Mouse (Mus musculus): ENCODE results near the gene Gsg1l. TPM values are rescaled to one million over a fixed set of nuclear protein-coding genes. Genes with fewer than 3 reads are reported as not detected.

Gsg1l gene
- polyA plus RNA-seq (2016; fragmentation: Nextera tagmentation; extraction: Ambion mirVana) = 3.2 and 4.7 TPM in 2 replicates

DNA sequence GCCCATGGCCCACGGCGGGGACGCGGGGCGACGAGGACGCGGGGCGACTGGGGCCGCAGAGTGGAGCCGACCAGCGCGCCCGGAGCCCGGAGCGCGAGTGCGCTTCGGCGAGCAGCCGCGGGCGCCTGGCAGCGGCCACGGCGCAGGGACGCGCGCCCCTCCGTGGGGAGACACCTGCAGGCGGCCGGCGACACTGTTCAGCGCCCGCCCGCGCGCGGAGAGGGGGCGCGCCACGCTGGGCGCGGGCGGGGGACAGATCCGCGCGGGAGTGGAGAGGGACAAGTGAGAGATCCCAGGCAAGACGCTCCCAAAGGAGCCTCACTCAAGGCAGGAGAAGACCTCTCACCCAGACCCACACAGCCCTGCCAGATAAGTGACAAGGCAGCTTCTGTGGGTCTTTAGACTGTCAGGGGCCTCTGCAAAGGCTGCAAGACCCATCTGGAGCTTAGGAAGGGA lies at the start of gene Gsg1l:
Gsg1l (minus strand) TSS at position 126 of the 456 bp plus-strand sequence.
- peak; percentile 32 for DNase-seq (ENCODE audit: low spot score)
- Histone ChIP-seq H3K27me3 (ENCODE audit: insufficient read depth, poor library complexity, severe bottlenecking) (peaks cover 93% of the 10 kb centered on the region), H3K4me3 (peak within 1 kb of the TSS; percentile 66), H3K9me3 (no peaks in the 10 kb centered on the region), H3K27ac (peak within 1 kb of the TSS; percentile 76), H3K36me3 (no peaks in the 10 kb centered on the region), H3K4me1 (replicated peaks) (peaks cover 62% of the 10 kb centered on the region)
- WGBS = 2% methylated on average over 49 of the region's 49 CpGs

DNA sequence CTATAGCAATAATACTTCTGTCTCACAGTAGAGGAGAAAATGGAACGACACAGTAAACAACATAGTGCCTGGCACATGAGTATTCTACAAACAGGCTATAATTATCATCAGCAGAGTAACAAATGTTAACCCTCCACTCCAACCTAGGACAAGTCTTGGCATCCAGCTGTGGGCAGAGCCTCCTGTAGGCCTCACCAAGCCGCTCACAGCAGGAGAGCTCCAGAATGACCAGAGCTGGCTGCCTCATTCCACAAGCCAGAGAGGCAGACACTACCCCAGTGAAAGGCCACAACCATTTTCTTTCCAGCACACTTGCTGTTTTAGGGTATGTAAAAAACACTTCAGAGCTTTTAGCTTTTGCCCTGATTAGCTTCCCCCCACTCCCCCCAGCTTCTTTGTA lies 45.5 kb upstream of the Gsg1l start:
- Histone ChIP-seq H3K4me1 (replicated peaks) (no peaks in the 10 kb centered on the region), H3K27ac (no peak overlapping the region), H3K27me3 (ENCODE audit: insufficient read depth, poor library complexity, severe bottlenecking) (no peaks in the 10 kb centered on the region), H3K36me3 (peaks cover 98% of the 10 kb centered on the region), H3K4me3 (no peak overlapping the region), H3K9me3 (no peaks in the 10 kb centered on the region)
- DNase-seq (ENCODE audit: low spot score) = no peak
- 84% methylated on average over 2 of the region's 2 CpGs for WGBS

GRCm38 (mm10) chr7:126126502-126126901 lies 44.3 kb upstream of the Gsg1l start:
- no peaks in the 10 kb centered on the region for H3K27me3 ChIP-seq (ENCODE audit: insufficient read depth, poor library complexity, severe bottlenecking)
- DNase-seq (ENCODE audit: low spot score) = no peak
- H3K4me1 ChIP-seq (replicated peaks) = no peaks in the 10 kb centered on the region
- no peaks in the 10 kb centered on the region for H3K9me3 ChIP-seq
- peaks cover 100% of the 10 kb centered on the region for H3K36me3 ChIP-seq
- WGBS = 85% methylated on average over 3 of the region's 3 CpGs
- H3K27ac ChIP-seq = no peak overlapping the region
- H3K4me3 ChIP-seq = no peak overlapping the region

GRCm38 (mm10) chr7:126121533-126121932 lies 39.3 kb upstream of the Gsg1l start:
- Histone ChIP-seq H3K4me3 (no peak overlapping the region), H3K4me1 (replicated peaks) (no peaks in the 10 kb centered on the region), H3K27me3 (ENCODE audit: insufficient read depth, poor library complexity, severe bottlenecking) (no peaks in the 10 kb centered on the region), H3K9me3 (no peaks in the 10 kb centered on the region), H3K36me3 (peaks cover 93% of the 10 kb centered on the region), H3K27ac (no peak overlapping the region)
- DNase-seq (ENCODE audit: low spot score) = no peak
- 96% methylated on average over 4 of the region's 4 CpGs for WGBS

GRCm38 (mm10) chr7:126119819-126120218 lies 37.6 kb upstream of the Gsg1l start:
- H3K4me3 ChIP-seq = no peak overlapping the region
- H3K27me3 ChIP-seq (ENCODE audit: insufficient read depth, poor library complexity, severe bottlenecking) = no peaks in the 10 kb centered on the region
- peaks cover 91% of the 10 kb centered on the region for H3K36me3 ChIP-seq
- WGBS = 83% methylated on average over 6 of the region's 6 CpGs
- H3K27ac ChIP-seq = no peak overlapping the region
- no peaks in the 10 kb centered on the region for H3K4me1 ChIP-seq (replicated peaks)
- no peaks in the 10 kb centered on the region for H3K9me3 ChIP-seq
- no peak for DNase-seq (ENCODE audit: low spot score)

DNA sequence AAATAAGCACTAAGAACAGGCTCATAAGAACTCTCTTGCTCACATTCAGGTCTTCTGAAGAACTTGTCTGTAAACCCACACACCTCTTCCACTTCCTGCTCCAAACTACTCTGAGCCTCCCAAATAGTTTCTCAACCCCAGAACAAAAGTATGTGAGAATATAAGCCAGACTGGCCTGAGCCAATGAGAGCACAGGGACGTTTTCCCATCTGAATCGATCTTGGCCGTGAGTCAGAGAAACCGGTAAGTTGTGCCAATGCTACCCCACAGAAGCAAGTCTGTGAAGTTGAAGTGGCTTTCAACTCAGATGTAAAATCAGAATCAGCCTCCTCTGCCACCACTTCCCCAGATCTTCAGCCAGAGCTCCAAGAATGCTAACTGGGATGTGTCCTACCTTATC lies 31.1 kb upstream of the Gsg1l start:
- H3K36me3 ChIP-seq = peaks cover 90% of the 10 kb centered on the region
- no peak overlapping the region for H3K4me3 ChIP-seq
- no peak overlapping the region for H3K27ac ChIP-seq
- no peak for DNase-seq (ENCODE audit: low spot score)
- WGBS = 93% methylated on average over 4 of the region's 4 CpGs
- H3K27me3 ChIP-seq (ENCODE audit: insufficient read depth, poor library complexity, severe bottlenecking) = no peaks in the 10 kb centered on the region
- H3K4me1 ChIP-seq (replicated peaks) = no peaks in the 10 kb centered on the region
- no peaks in the 10 kb centered on the region for H3K9me3 ChIP-seq

DNA sequence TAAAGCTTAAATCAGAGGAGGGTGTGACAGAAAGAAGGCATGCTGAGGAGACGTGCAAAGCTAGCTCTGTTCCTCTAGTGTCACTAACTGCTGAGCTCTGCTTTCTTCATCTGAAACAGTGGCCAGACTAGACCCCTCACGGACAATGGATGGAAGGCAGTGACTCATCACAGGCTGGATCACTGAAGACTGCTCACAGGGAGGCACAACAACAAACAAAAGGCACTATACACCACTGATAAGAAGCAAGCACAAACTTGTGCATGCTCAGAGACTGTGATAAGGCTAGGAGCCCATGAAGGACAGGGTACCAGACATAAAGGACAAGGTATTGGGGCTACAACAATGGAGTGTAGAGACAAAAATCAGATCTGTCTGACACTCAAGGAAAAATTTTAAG lies 29.0 kb upstream of the Gsg1l start:
- DNase-seq (ENCODE audit: low spot score) = no peak
- H3K36me3 ChIP-seq = peaks cover 98% of the 10 kb centered on the region
- no peaks in the 10 kb centered on the region for H3K4me1 ChIP-seq (replicated peaks)
- WGBS = 84% methylated on average over 2 of the region's 2 CpGs
- H3K27me3 ChIP-seq (ENCODE audit: insufficient read depth, poor library complexity, severe bottlenecking) = no peaks in the 10 kb centered on the region
- H3K9me3 ChIP-seq = no peaks in the 10 kb centered on the region
- no peak overlapping the region for H3K27ac ChIP-seq
- no peak overlapping the region for H3K4me3 ChIP-seq

DNA sequence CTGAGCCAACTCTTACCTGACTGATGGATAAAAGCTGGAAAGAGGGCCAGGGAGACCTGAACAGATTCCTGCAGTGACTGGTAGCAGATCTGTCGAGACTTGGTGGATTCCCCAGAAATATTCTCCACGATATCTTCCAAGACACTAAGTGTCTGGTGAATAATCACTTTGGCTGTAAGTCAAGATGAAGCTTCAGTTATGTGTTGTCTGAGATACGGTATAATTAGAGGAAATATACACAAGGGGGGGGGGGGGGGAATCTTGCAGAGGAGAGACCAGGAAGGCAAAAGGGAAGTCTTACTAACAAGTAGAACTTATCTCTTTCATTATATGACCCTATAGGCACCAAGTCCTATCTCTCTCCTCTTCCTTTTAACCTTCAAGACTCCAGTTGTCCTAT lies 27.7 kb upstream of the Gsg1l start:
- H3K9me3 ChIP-seq = no peaks in the 10 kb centered on the region
- H3K4me1 ChIP-seq (replicated peaks) = no peaks in the 10 kb centered on the region
- peaks cover 98% of the 10 kb centered on the region for H3K36me3 ChIP-seq
- DNase-seq (ENCODE audit: low spot score) = no peak
- no peaks in the 10 kb centered on the region for H3K27me3 ChIP-seq (ENCODE audit: insufficient read depth, poor library complexity, severe bottlenecking)
- H3K27ac ChIP-seq = no peak overlapping the region
- WGBS = 94% methylated on average over 3 of the region's 3 CpGs
- no peak overlapping the region for H3K4me3 ChIP-seq

DNA sequence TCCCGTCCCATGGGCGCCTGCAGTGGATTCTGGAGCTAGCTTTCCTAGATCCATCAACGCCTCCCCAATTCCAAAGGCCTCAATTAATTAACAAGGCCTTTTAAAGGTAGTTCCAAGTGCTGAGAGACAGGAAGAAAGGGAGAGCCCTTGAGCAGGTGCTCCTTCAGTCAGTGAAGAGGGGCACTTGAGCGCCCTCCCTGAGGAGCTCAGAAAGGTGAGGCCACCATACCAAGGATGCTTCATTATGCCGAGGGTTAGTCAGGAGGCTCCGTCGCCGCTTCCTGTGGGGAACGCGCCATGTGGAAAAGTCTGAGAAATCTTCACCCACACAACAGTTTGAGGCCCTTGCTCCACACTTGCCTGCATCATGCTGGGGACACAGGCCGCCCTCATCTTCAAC lies 18.2 kb upstream of the Gsg1l start:
- peaks cover 97% of the 10 kb centered on the region for H3K36me3 ChIP-seq
- H3K4me1 ChIP-seq (replicated peaks) = no peaks in the 10 kb centered on the region

GRCm38 (mm10) chr7:126099835-126100234 lies 17.6 kb upstream of the Gsg1l start:
- no peak overlapping the region for H3K27ac ChIP-seq
- H3K27me3 ChIP-seq (ENCODE audit: insufficient read depth, poor library complexity, severe bottlenecking) = no peaks in the 10 kb centered on the region
- no peaks in the 10 kb centered on the region for H3K4me1 ChIP-seq (replicated peaks)
- WGBS = 84% methylated on average over 2 of the region's 2 CpGs
- no peak overlapping the region for H3K4me3 ChIP-seq
- DNase-seq (ENCODE audit: low spot score) = no peak
- peaks cover 91% of the 10 kb centered on the region for H3K36me3 ChIP-seq
- no peaks in the 10 kb centered on the region for H3K9me3 ChIP-seq

More for the DNA sequence above, 18.2 kb upstream of the Gsg1l start:
- Histone ChIP-seq H3K27me3 (ENCODE audit: insufficient read depth, poor library complexity, severe bottlenecking) (no peaks in the 10 kb centered on the region), H3K4me3 (no peak overlapping the region), H3K9me3 (no peaks in the 10 kb centered on the region), H3K27ac (no peak overlapping the region)
- no peak for DNase-seq (ENCODE audit: low spot score)
- 95% methylated on average over 11 of the region's 11 CpGs for WGBS

DNA sequence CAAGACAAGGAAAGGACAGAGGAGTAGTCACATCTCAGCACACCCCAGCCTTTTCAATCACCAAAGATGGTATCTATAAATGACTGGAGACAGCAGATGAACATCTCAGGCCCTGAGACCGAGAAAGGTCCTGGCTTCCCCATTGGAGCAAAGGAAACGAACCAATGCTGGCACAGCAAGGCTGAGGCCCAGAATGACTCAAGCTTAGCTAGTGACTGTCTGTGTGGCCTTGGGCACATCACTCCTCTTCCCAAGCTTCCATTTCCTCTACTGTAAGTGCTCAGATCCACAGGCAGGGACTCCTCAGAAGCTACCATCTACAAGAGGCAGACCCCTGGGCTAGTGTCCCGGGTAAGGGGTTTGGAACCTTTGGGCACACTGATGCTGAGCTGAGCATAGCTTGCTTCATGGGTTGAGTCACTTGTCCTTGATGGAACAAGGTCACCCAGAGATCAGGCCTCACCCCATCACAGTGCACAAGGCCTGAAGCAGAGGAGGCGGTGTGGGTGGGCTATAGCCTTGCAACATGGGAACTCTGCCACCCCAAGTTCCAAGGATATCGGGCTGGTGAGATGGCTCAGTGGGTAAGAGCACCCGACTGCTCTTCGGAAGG lies 17.1 kb upstream of the Gsg1l start:
- Histone ChIP-seq H3K27me3 (ENCODE audit: insufficient read depth, poor library complexity, severe bottlenecking) (no peaks in the 10 kb centered on the region), H3K4me1 (replicated peaks) (no peaks in the 10 kb centered on the region), H3K4me3 (no peak overlapping the region), H3K36me3 (peaks cover 86% of the 10 kb centered on the region), H3K9me3 (no peaks in the 10 kb centered on the region), H3K27ac (no peak overlapping the region)
- no peak for DNase-seq (ENCODE audit: low spot score)
- 95% methylated on average over 7 of the region's 7 CpGs for WGBS

DNA sequence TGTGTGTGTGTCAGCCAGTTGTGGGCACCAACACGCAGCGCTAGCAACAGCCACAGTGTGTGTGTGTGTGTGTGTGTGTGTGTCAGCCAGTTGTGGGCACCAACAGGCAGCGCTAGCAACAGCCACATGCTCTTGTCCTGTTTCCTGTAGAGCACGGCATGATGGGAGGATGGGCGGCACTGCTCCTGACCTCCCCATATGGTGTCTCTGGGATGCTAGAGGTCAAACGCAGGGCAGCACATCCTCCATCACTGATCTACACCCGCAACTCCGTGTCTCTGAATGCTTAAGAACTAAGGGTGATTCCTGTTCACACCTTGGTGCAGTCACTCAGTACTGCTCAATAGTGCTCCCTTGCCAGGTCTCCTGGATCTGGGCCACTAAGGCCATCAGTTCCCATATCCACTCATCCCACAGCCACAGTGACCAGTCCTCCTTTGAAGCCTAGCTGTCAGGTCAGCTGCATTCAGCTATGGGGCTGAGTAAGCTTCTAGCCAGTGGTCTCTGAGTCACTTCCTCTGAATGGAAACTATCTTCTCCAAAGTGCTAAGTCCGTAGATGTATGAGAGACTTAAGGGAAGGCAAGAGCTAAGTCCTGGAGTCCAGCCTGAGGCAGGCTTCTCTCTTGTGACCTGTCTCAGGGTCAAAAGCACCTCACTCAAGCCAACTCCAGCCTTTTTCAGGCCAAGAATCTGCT lies 15.2 kb upstream of the Gsg1l start:
- no peak overlapping the region for H3K4me3 ChIP-seq
- no peak for DNase-seq (ENCODE audit: low spot score)
- H3K27me3 ChIP-seq (ENCODE audit: insufficient read depth, poor library complexity, severe bottlenecking) = no peaks in the 10 kb centered on the region
- H3K36me3 ChIP-seq = peaks cover 67% of the 10 kb centered on the region
- no peaks in the 10 kb centered on the region for H3K4me1 ChIP-seq (replicated peaks)
- 81% methylated on average over 7 of the region's 9 CpGs for WGBS
- H3K27ac ChIP-seq = no peak overlapping the region
- no peaks in the 10 kb centered on the region for H3K9me3 ChIP-seq

- Histone ChIP-seq H3K4me3 (no peak overlapping the region), H3K36me3 (peaks cover 59% of the 10 kb centered on the region), H3K27me3 (ENCODE audit: insufficient read depth, poor library complexity, severe bottlenecking) (no peaks in the 10 kb centered on the region), H3K27ac (no peak overlapping the region), H3K4me1 (replicated peaks) (no peaks in the 10 kb centered on the region), H3K9me3 (no peaks in the 10 kb centered on the region)
- WGBS = 81% methylated on average over 5 of the region's 5 CpGs
- DNase-seq (ENCODE audit: low spot score) = no peak
These were observed 14.4 kb upstream of the Gsg1l start for GRCm38 (mm10) chr7:126096596-126096995.

Data from hindbrain, embryonic 10.5 days (tissue).